Mouse (Mus musculus): ENCODE results near the gene A1bg. TPM values are rescaled to one million over a fixed set of nuclear protein-coding genes. Genes with fewer than 3 reads are reported as not detected.

A1bg gene
- polyA plus RNA-seq, 2 experiments: not detected

DNA sequence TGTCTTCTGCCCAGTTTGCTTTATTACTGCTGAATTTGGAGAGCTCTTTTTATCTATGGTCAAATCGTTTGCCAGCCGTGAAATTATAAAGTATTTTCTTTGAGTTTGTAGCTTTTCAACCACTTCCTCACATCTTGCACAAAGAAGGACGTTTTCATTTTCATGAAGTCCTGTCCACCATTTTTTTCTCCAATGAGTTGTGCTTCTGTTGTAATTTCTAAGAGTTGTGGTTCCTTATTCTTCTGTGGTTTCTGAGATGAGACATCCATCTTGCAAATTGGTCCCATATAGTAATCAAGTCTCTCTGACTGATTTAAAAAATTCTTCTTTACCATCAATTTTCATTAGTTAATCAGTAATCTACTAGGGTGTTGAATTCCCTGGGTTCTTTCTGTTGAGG, 60.4 kb downstream of the A1bg start:
- Histone ChIP-seq H3K4me1 (replicated peaks; ENCODE audit: control insufficient read depth in 2 of 2, insufficient read depth in 2 of 2, low read length in 1 of 2) (no peaks in the 10 kb centered on the region), H3K9ac (replicated peaks) (no peak overlapping the region), H3K27ac (no peak overlapping the region), H3K4me2 (ENCODE audit: low read depth) (no peak overlapping the region), H3K4me3 (ENCODE audit: insufficient read depth in 1 of 2, low read depth in 2 of 2, low read length in 2 of 2) (no peak overlapping the region), H3K36me3 (replicated peaks; ENCODE audit: control insufficient read depth, insufficient read depth, low read depth) (no peaks in the 10 kb centered on the region), H3K9me3 (ENCODE audit: control insufficient read depth, low read length) (no peaks in the 10 kb centered on the region), H3K27me3 (ENCODE audit: control insufficient read depth, insufficient read depth, low read length) (no peaks in the 10 kb centered on the region)
- no peak for ATAC-seq (ENCODE audit: insufficient read depth)
- no peak for DNase-seq (ENCODE audit: low read depth in 3 of 3, low spot score in 3 of 3)
- no peak for TF ChIP-seq EP300 (IDR thresholded peaks at IDR 0.05; ENCODE audit: low read depth)
- no peak for TF ChIP-seq CTCF (IDR thresholded peaks at IDR 0.05; ENCODE audit: low read depth)
- 46% methylated on average over 3 of the region's 3 CpGs for WGBS (ENCODE audit: insufficient replicate concordance)

DNA sequence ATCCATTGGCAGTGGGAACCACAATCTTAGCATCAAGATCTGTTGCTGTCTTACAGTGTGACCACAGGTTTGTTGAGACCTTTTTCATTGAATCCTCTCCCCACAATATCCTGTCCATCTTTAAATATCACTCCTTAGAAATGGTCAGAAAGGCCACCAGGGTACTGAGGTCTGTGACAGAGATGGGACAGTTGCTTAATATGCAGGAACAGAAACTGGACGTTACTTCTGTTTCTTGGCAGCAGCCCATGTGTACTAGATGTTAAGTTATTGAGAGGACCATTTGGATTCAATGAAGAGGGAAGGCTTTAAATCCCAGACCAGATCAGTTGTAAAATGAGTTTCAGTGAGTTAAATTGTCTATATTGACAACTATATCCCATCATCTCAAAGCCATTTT, 67.7 kb downstream of the A1bg start:
- TF ChIP-seq EP300 (IDR thresholded peaks at IDR 0.05; ENCODE audit: low read depth) (no peak), CTCF (IDR thresholded peaks at IDR 0.05; ENCODE audit: low read depth) (no peak)
- 55% methylated on average over 1 of the region's 1 CpGs for WGBS (ENCODE audit: insufficient replicate concordance)
- ATAC-seq (ENCODE audit: insufficient read depth) (no peak), DNase-seq (ENCODE audit: low read depth in 3 of 3, low spot score in 3 of 3) (no peak)
- Histone ChIP-seq H3K4me3 (ENCODE audit: insufficient read depth in 1 of 2, low read depth in 2 of 2, low read length in 2 of 2) (no peak overlapping the region), H3K4me1 (replicated peaks; ENCODE audit: control insufficient read depth in 2 of 2, insufficient read depth in 2 of 2, low read length in 1 of 2) (peaks cover 21 to 25% of the 10 kb centered on the region in 2 experiments), H3K9me3 (ENCODE audit: control insufficient read depth, low read length) (no peaks in the 10 kb centered on the region), H3K27ac (no peak overlapping the region), H3K4me2 (ENCODE audit: low read depth) (no peak overlapping the region), H3K9ac (replicated peaks) (no peak overlapping the region), H3K36me3 (replicated peaks; ENCODE audit: control insufficient read depth, insufficient read depth, low read depth) (no peaks in the 10 kb centered on the region), H3K27me3 (ENCODE audit: control insufficient read depth, insufficient read depth, low read length) (no peaks in the 10 kb centered on the region)

DNA sequence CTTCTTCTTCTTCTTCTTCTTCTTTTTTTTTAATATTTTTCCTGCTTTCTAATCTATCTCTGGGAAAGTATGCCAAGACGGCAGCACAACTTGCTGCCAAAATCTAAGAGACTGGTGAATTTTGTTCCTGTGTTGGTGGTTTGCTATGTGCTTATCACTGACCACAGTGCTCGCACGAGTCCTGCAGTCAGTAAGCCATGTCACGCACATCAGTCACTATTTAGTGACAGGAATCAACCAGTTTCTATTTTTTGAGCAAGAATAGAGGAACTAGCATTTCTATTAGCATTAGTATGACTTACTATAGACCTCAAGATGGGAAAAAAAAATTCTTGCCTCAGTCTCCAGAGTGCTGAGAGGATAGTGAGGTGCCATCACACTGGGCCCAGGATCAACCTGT, 68.7 kb downstream of the A1bg start:
- TF ChIP-seq EP300 (IDR thresholded peaks at IDR 0.05; ENCODE audit: low read depth): no peak
- TF ChIP-seq CTCF (IDR thresholded peaks at IDR 0.05; ENCODE audit: low read depth): no peak
- Histone ChIP-seq H3K27me3 (ENCODE audit: control insufficient read depth, insufficient read depth, low read length) (no peaks in the 10 kb centered on the region), H3K36me3 (replicated peaks; ENCODE audit: control insufficient read depth, insufficient read depth, low read depth) (no peaks in the 10 kb centered on the region), H3K9me3 (ENCODE audit: control insufficient read depth, low read length) (no peaks in the 10 kb centered on the region), H3K27ac (no peak overlapping the region), H3K9ac (replicated peaks) (no peak overlapping the region), H3K4me1 (replicated peaks; ENCODE audit: control insufficient read depth in 2 of 2, insufficient read depth in 2 of 2, low read length in 1 of 2) (peaks cover 21 to 29% of the 10 kb centered on the region in 2 experiments), H3K4me3 (ENCODE audit: insufficient read depth in 1 of 2, low read depth in 2 of 2, low read length in 2 of 2) (no peak overlapping the region), H3K4me2 (ENCODE audit: low read depth) (no peak overlapping the region; the same call in 1 of the 2 replicates)
- ATAC-seq (ENCODE audit: insufficient read depth): peak; percentile 36; the same call in 1 of the 2 replicates
- WGBS (ENCODE audit: insufficient replicate concordance): 15% methylated on average over 4 of the region's 4 CpGs
- DNase-seq (ENCODE audit: low read depth in 3 of 3, low spot score in 3 of 3): no peak

DNA sequence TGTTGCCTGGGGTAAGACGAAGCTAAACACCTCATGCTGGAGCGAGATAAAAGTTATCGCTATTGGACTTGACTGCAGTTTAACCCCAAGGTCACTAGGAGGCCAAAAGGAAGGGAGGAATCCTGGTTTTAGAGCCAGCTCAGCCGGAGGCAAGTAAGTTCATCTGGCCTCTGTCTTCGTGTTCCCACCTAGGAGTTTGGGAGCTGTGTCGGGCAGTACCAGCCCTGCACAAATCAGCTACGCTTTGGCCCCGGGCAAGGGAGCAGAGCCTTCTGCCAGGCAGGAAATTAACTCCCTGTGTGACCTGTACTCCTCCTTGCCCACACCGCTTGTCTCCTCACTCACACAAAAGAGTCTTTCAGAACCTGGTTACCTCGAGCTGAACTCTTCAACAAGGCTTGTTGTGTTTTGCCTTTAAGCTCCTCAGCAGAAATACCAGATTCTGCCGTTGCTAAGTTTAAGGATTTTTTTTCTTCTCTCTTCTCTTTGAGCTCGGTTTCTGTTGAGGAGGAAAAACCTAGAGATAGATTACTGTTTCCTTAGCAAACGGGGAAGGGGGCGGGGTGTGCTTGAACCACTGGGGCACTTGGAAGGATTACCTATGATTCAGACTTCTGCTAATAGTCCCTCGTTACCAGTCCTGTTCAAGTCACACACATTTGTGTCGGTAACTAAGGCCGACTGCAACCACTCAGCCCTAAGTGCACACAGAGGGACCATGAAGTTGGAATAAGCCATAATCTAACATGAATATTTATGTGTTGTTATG, 69.4 kb downstream of the A1bg start, which contains the start of gene Fam84b:
TSS of gene Fam84b (minus strand) at position 548 of the 769 bp plus-strand sequence.
- Histone ChIP-seq H3K4me2 (ENCODE audit: low read depth) (peak within 1 kb of the TSS; percentile 57), H3K27ac (no peak within 1 kb of the TSS; the same call in 1 of the 2 replicates), H3K9me3 (ENCODE audit: control insufficient read depth, low read length) (no peaks in the 10 kb centered on the region), H3K27me3 (ENCODE audit: control insufficient read depth, insufficient read depth, low read length) (no peaks in the 10 kb centered on the region), H3K9ac (replicated peaks) (peak within 1 kb of the TSS; percentile 20), H3K4me3 (ENCODE audit: insufficient read depth in 1 of 2, low read depth in 2 of 2, low read length in 2 of 2) (peak within 1 kb of the TSS in 1 of 2 experiments; percentile 13; a peak in 2 of 4 replicates), H3K36me3 (replicated peaks; ENCODE audit: control insufficient read depth, insufficient read depth, low read depth) (no peaks in the 10 kb centered on the region), H3K4me1 (replicated peaks; ENCODE audit: control insufficient read depth in 2 of 2, insufficient read depth in 2 of 2, low read length in 1 of 2) (peaks cover 21 to 29% of the 10 kb centered on the region in 2 experiments)
- WGBS (ENCODE audit: insufficient replicate concordance): 6% methylated on average over 17 of the region's 17 CpGs
- DNase-seq (ENCODE audit: low read depth in 3 of 3, low spot score in 3 of 3) (peak; percentile 57 to 67 (median 65)), ATAC-seq (ENCODE audit: insufficient read depth) (peak; percentile 85)
- peak; percentile 37; the same call in 1 of the 2 replicates for TF ChIP-seq CTCF (IDR thresholded peaks at IDR 0.05; ENCODE audit: low read depth)
- TF ChIP-seq EP300 (IDR thresholded peaks at IDR 0.05; ENCODE audit: low read depth): peak; percentile 77

DNA sequence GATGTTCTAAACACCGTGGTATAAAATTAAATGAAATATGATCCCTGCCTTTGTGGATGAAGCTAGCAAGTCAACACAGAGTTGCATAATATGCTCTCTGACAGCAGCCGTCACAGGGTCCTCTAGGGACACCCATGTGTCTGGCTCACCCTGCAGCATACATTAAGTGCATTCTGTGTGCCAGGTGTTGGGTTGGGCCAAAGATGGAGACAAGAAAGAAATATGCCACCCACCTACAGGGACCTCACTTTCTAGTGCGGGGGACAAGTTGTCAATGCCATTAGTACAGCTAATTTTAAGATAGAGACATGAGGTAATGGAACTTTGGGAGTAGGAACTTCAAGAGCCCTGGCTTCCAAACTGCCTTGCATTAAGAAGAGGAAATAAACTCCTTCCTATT, 74.2 kb downstream of the A1bg start:
- TF ChIP-seq EP300 (IDR thresholded peaks at IDR 0.05; ENCODE audit: low read depth) (no peak), CTCF (IDR thresholded peaks at IDR 0.05; ENCODE audit: low read depth) (no peak)
- no peak for ATAC-seq (ENCODE audit: insufficient read depth)
- H3K4me2 ChIP-seq (ENCODE audit: low read depth): no peak overlapping the region

More for the DNA sequence above, 74.2 kb downstream of the A1bg start:
- H3K9me3 ChIP-seq (ENCODE audit: control insufficient read depth, low read length): no peaks in the 10 kb centered on the region
- no peaks in the 10 kb centered on the region for H3K27me3 ChIP-seq (ENCODE audit: control insufficient read depth, insufficient read depth, low read length)
- H3K9ac ChIP-seq (replicated peaks): no peak overlapping the region
- WGBS (ENCODE audit: insufficient replicate concordance): 60% methylated on average over 3 of the region's 3 CpGs
- H3K4me1 ChIP-seq (replicated peaks; ENCODE audit: control insufficient read depth in 2 of 2, insufficient read depth in 2 of 2, low read length in 1 of 2): peaks cover 14 to 20% of the 10 kb centered on the region in 2 experiments
- H3K27ac ChIP-seq: no peak overlapping the region
- no peak for DNase-seq (ENCODE audit: low read depth in 3 of 3, low spot score in 3 of 3)
- H3K36me3 ChIP-seq (replicated peaks; ENCODE audit: control insufficient read depth, insufficient read depth, low read depth): no peaks in the 10 kb centered on the region
- H3K4me3 ChIP-seq (ENCODE audit: insufficient read depth in 1 of 2, low read depth in 2 of 2, low read length in 2 of 2): no peak overlapping the region

Other genes starting within 250 kb of the A1bg start
- 1.4 and 1.6 TPM in 2 replicates for gene Fam84b, start 69.2 kb downstream of the A1bg start, polyA plus RNA-seq (2012; rRNA removed)
- gene Fam84b, start 69.2 kb downstream of the A1bg start, polyA plus RNA-seq (2014; fragmentation: Nextera tagmentation; extraction: Ambion mirVana): 2.5 and 2.9 TPM in 2 replicates